In the genomic region with DNA sequence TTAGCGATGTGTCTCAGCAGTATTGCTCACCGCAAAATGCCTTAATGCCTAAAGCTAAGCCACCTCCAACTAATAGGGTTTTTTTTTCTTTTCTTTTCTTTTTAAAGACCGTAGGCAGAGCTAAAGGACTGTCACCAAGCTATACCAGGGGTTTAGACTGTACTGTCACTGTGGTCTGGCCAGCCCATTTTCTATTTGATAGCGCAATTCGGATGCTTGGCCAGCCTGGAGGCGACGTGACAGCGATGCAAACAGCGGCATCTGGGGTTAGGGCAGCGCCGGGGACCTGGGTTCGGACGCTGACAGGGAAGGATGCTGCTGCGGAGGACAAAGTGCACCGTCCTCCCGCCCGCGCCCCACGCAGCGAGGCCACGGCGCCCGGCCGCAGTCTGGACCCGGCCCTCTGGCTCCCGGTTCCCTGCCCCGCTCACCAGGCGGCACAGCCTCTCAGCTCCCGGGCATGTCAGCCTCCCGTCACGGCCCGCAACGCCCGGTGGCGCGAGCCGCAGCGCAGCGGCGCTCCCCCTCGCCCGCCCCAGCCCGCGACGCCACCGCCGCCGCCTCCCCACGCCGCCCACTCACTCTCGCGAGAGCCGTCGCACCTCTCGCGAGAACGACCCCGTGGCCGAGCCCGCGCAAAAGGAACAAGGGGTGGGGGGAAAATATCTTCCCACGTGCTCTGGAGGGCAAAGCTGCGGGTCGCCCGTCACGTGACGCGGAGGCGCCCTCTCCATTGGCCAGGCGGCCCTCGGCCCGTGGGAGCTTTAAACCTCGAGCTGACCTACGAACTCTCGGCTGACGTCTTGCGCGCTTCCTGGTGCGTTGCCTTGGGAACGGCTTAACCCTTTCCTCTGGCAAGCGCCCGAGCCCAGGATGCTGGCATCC, we compare ENCODE assay signal across 8 mouse cellular contexts. TPM values are rescaled to one million over a fixed set of nuclear protein-coding genes. Genes with fewer than 3 reads are reported as not detected.
DNase-seq lines count a peak whose midpoint lies in the region; ATAC-seq and TF ChIP-seq lines count a peak whose summit lies in the region.

A gene (minus strand): TSS at position 528 of the 885 bp plus-strand sequence.

- peaks cover 21% of the 10 kb centered on the region for H3K4me1 ChIP-seq in embryonic facial prominence, embryonic 13.5 days
- H3K4me1 ChIP-seq in heart, adult 2 months (ENCODE audit: control insufficient read depth, insufficient read depth, low read length) = peaks cover 12% of the 10 kb centered on the region
- H3K4me1 ChIP-seq in limb, embryonic 14.5 days (ENCODE audit: control insufficient read depth, insufficient read depth, low read length) = peaks cover 24% of the 10 kb centered on the region
- H3K4me1 ChIP-seq in midbrain, postnatal 0 days (ENCODE audit: insufficient read depth, low read length) = 0 out of 2 replicates have a peak, but pooled peaks cover 7% of the 10 kb centered on the region

- TF ChIP-seq CTCF in heart, adult 2 months (IDR thresholded peaks at IDR 0.05) = no peak
- no peak; the same call in 1 of the 2 replicates for TF ChIP-seq CTCF in midbrain, postnatal 0 days (IDR thresholded peaks at IDR 0.05)

- under 1% methylated on average over 66 of the region's 82 CpGs for WGBS in embryonic facial prominence, embryonic 13.5 days
- under 1% methylated on average over 81 of the region's 82 CpGs for WGBS in heart, adult 2 months
- 4% methylated on average over 52 of the region's 82 CpGs for WGBS in limb, embryonic 14.5 days
- under 1% methylated on average over 63 of the region's 82 CpGs for WGBS in midbrain, postnatal 0 days

- no peaks in the 10 kb centered on the region for H3K9me3 ChIP-seq in embryonic facial prominence, embryonic 13.5 days
- no peaks in the 10 kb centered on the region for H3K9me3 ChIP-seq in limb, embryonic 14.5 days (ENCODE audit: control insufficient read depth, low read length)
- no peaks in the 10 kb centered on the region for H3K9me3 ChIP-seq in midbrain, postnatal 0 days (ENCODE audit: low read length)

- peak; percentile 58 for TF ChIP-seq POLR2A in heart, adult 2 months (IDR thresholded peaks at IDR 0.05; ENCODE audit: insufficient read depth, low read depth, low read length)
- TF ChIP-seq POLR2A in limb, embryonic 14.5 days (IDR thresholded peaks at IDR 0.05; ENCODE audit: borderline replicate concordance, extremely low read depth, insufficient read depth, insufficient read length) = peak; percentile 84; the same call in 1 of the 2 replicates

- no peak for TF ChIP-seq EP300 in heart, adult 2 months (IDR thresholded peaks at IDR 0.05; ENCODE audit: insufficient read depth, low read depth, low read length)

- peak within 1 kb of the TSS; percentile 99 for H3K9ac ChIP-seq in embryonic facial prominence, embryonic 13.5 days
- peak within 1 kb of the TSS; percentile 96 for H3K9ac ChIP-seq in heart, adult 2 months (ENCODE audit: low read depth, low read length)
- H3K9ac ChIP-seq in limb, embryonic 14.5 days (ENCODE audit: low read depth, low read length, severe bottlenecking) = peak within 1 kb of the TSS; percentile 98
- peak within 1 kb of the TSS; percentile 96 for H3K9ac ChIP-seq in midbrain, postnatal 0 days (replicated peaks; ENCODE audit: low read length, poor library complexity, severe bottlenecking)

- peak within 1 kb of the TSS; percentile 78 for H3K27ac ChIP-seq in embryonic facial prominence, embryonic 13.5 days
- H3K27ac ChIP-seq in heart, adult 2 months = peak within 1 kb of the TSS; percentile 97
- H3K27ac ChIP-seq in limb, embryonic 14.5 days (replicated peaks; ENCODE audit: low read depth, low read length) = peak within 1 kb of the TSS; percentile 76; the same call in 1 of the 2 replicates
- peak within 1 kb of the TSS; percentile 94 for H3K27ac ChIP-seq in midbrain, postnatal 0 days (ENCODE audit: low read depth, low read length)

- H3K36me3 ChIP-seq in embryonic facial prominence, embryonic 13.5 days = no peaks in the 10 kb centered on the region
- H3K36me3 ChIP-seq in heart, adult 2 months (ENCODE audit: control insufficient read depth, insufficient read depth, low read length) = peaks cover 9% of the 10 kb centered on the region
- no peaks in the 10 kb centered on the region for H3K36me3 ChIP-seq in limb, embryonic 14.5 days (ENCODE audit: control insufficient read depth, insufficient read depth, low read length)
- H3K36me3 ChIP-seq in midbrain, postnatal 0 days (ENCODE audit: insufficient read depth, low read length) = no peaks in the 10 kb centered on the region

- H3K27me3 ChIP-seq in embryonic facial prominence, embryonic 13.5 days = no peaks in the 10 kb centered on the region
- H3K27me3 ChIP-seq in heart, adult 2 months (ENCODE audit: control insufficient read depth, insufficient read depth, low read length) = no peaks in the 10 kb centered on the region
- no peaks in the 10 kb centered on the region for H3K27me3 ChIP-seq in limb, embryonic 14.5 days (ENCODE audit: control insufficient read depth, insufficient read depth, low read length)
- no peaks in the 10 kb centered on the region for H3K27me3 ChIP-seq in midbrain, postnatal 0 days (ENCODE audit: insufficient read depth, low read length)

- peak; percentile 96 for ATAC-seq in embryonic facial prominence, embryonic 13.5 days (ENCODE audit: insufficient number of reproducible peaks, insufficient read depth, low FRiP score, low TSS enrichment, low read depth)
- peak; percentile 94 for ATAC-seq in limb, embryonic 14.5 days (ENCODE audit: low FRiP score, low read depth)
- peak; percentile 97 for ATAC-seq in midbrain, postnatal 0 days (ENCODE audit: low FRiP score)

- H3K79me2 ChIP-seq in heart, adult 2 months (replicated peaks; ENCODE audit: control insufficient read depth, insufficient read depth, low read length) = peaks cover 7% of the 10 kb centered on the region

- intact Hi-C loops in heart, adult 2 months (cut with DNase I) = no loop called here

- DNase-seq in 3134 (ENCODE audit: extremely low read depth, insufficient read length, low spot score) = peak; percentile 89
- peak; percentile 96 to 97 for DNase-seq in adrenal gland, postnatal 36 days
- DNase-seq in heart, adult 2 months = peak; percentile 92 to 96
- DNase-seq in kidney, adult 8-10 months = peak; percentile 97
- DNase-seq in limb, embryonic 14.5 days (ENCODE audit: low spot score) = peak; percentile 92
- DNase-seq in midbrain, postnatal 0 days (ENCODE audit: low spot score) = peak; percentile 98
- DNase-seq in spleen, postnatal 14 days (ENCODE audit: low spot score in 2 of 2) = peak; percentile 77 to 82

- peak within 1 kb of the TSS; percentile 91 for H3K4me3 ChIP-seq in embryonic facial prominence, embryonic 13.5 days
- peak within 1 kb of the TSS; percentile 86 for H3K4me3 ChIP-seq in heart, adult 2 months
- peak within 1 kb of the TSS; percentile 82 for H3K4me3 ChIP-seq in limb, embryonic 14.5 days (replicated peaks; ENCODE audit: low read length)
- H3K4me3 ChIP-seq in midbrain, postnatal 0 days (ENCODE audit: low read depth, low read length) = peak within 1 kb of the TSS; percentile 64

- peak within 1 kb of the TSS; percentile 79 for H3K4me2 ChIP-seq in embryonic facial prominence, embryonic 13.5 days
- peak within 1 kb of the TSS; percentile 75 for H3K4me2 ChIP-seq in limb, embryonic 14.5 days (replicated peaks; ENCODE audit: low read depth, low read length, severe bottlenecking)
- H3K4me2 ChIP-seq in midbrain, postnatal 0 days (ENCODE audit: low read depth, low read length, poor library complexity, severe bottlenecking) = peak within 1 kb of the TSS; percentile 65

RNA-seq across cellular contexts. Expression of the gene that starts here (rescaled TPM):
- total RNA-seq in adrenal gland, postnatal 36 days (2021) = 10 to 100 TPM; 47.9 to 51.7 TPM
- 22.3 and 24.0 TPM in 2 replicates for polyA plus RNA-seq in embryonic facial prominence, embryonic 13.5 days (2015; fragmentation: Nextera tagmentation; extraction: Ambion mirVana)
- total RNA-seq in heart, adult 2 months (2021) = 10 to 100 TPM; 31.2 to 35.5 TPM
- 6.1 and 13.1 TPM in 2 replicates for polyA plus RNA-seq in heart, adult 2 months (2012; rRNA removed)
- polyA plus RNA-seq in limb, embryonic 14.5 days (2012; rRNA removed) = 25.0 and 26.9 TPM in 2 replicates
- 17.9 and 19.1 TPM in 2 replicates for polyA plus RNA-seq in limb, embryonic 14.5 days (2014; fragmentation: Nextera tagmentation; extraction: Ambion mirVana)
- 83.0 and 115 TPM in 2 replicates for total RNA-seq in midbrain, postnatal 0 days (2014; rRNA removed)
- 27.4 and 33.5 TPM in 2 replicates for polyA plus RNA-seq in midbrain, postnatal 0 days (2015; fragmentation: Nextera tagmentation; extraction: Ambion mirVana)

Comparison
In these comparisons a context has a peak if more than half of its experiments do, and no peak if none do; other contexts are left out.
1. Peak in every context shown above with its lines: DNase-seq, ATAC-seq, H3K4me3 ChIP-seq and H3K27ac ChIP-seq.